Mouse (Mus musculus) ES-E14 (cell line): ENCODE results near the gene Efcab2.

Experiments used
- CHD2 ChIP-seq: IDR thresholded peaks from 2 replicates; pipeline ENCODE4 v1.6.1; 2014; ENCODE audit warnings: mild to moderate bottlenecking, low read depth, low read length, inconsistent platforms
- HCFC1 ChIP-seq: IDR thresholded peaks from 2 replicates; pipeline ENCODE4 v1.6.1; 2012; ENCODE audit warnings: low read length, inconsistent platforms, borderline replicate concordance; ENCODE audit not compliant: insufficient read depth
- MAFK ChIP-seq: IDR thresholded peaks from 2 replicates; pipeline ENCODE4 v1.6.1; 2014; ENCODE audit warnings: mild to moderate bottlenecking, low read depth, low read length, inconsistent platforms; ENCODE audit not compliant: insufficient read depth

- no peak for TF ChIP-seq MAFK
- TF ChIP-seq CHD2, result no peak
- TF ChIP-seq HCFC1, result no peak
Measured at GRCm38 (mm10) chr1:178458029-178458428, 52.1 kb downstream of the Efcab2 start.
